8 mouse cellular contexts compared by ENCODE assay signal in genomic region chr11:87462461-87463242, GRCm38 (mm10). TPM values are rescaled to one million over a fixed set of nuclear protein-coding genes. Genes with fewer than 3 reads are reported as not detected.
A peak's percentile ranks its signal among the peaks of the same experiment; 100 is the strongest.
DNase-seq lines count a peak whose midpoint lies in the region; ATAC-seq lines count a peak whose summit lies in the region.

No protein-coding gene starts in this region.

- H3K27ac ChIP-seq in embryonic facial prominence, embryonic 10.5 days (replicated peaks), result no peak overlapping the region
- peak overlapping the region; percentile 80 for H3K27ac ChIP-seq in heart, embryonic 16.5 days (ENCODE audit: low read length)
- peak overlapping the region; percentile 80 for H3K27ac ChIP-seq in stomach, embryonic 15.5 days

- H3K27me3 ChIP-seq in embryonic facial prominence, embryonic 10.5 days (replicated peaks; ENCODE audit: low read depth, poor library complexity, severe bottlenecking), result peaks cover 3% of the 10 kb centered on the region; the same call in 1 of the 2 replicates
- H3K27me3 ChIP-seq in heart, embryonic 16.5 days (ENCODE audit: control insufficient read depth, insufficient read depth, low read length), result no peaks in the 10 kb centered on the region
- no peaks in the 10 kb centered on the region for H3K27me3 ChIP-seq in stomach, embryonic 15.5 days (replicated peaks)

- ATAC-seq in cerebellum, adult (ENCODE audit: insufficient number of reproducible peaks, low FRiP score, low TSS enrichment), result peak; percentile 31; the same call in 1 of the 2 replicates
- no peak; the same call in 1 of the 2 replicates for ATAC-seq in heart, embryonic 16.5 days (replicated peaks; ENCODE audit: extremely low read depth, insufficient read depth, low FRiP score)
- peak; percentile 69 for ATAC-seq in megakaryocyte progenitor cell, adult 5-6 weeks (replicated peaks; ENCODE audit: poor library complexity)
- peak; percentile 85 for ATAC-seq in stomach, embryonic 15.5 days (ENCODE audit: insufficient read depth, low FRiP score, low read depth)

- peaks cover 3% of the 10 kb centered on the region for H3K4me1 ChIP-seq in embryonic facial prominence, embryonic 10.5 days
- peaks cover 4% of the 10 kb centered on the region for H3K4me1 ChIP-seq in heart, embryonic 16.5 days (ENCODE audit: control insufficient read depth, insufficient read depth, low read length)
- peaks cover 4% of the 10 kb centered on the region; the same call in 1 of the 2 replicates for H3K4me1 ChIP-seq in stomach, embryonic 15.5 days

- H3K36me3 ChIP-seq in embryonic facial prominence, embryonic 10.5 days (replicated peaks), result no peaks in the 10 kb centered on the region
- no peaks in the 10 kb centered on the region for H3K36me3 ChIP-seq in heart, embryonic 16.5 days (ENCODE audit: control insufficient read depth, insufficient read depth)
- H3K36me3 ChIP-seq in stomach, embryonic 15.5 days, result no peaks in the 10 kb centered on the region

- WGBS in embryonic facial prominence, embryonic 10.5 days, result 8% methylated on average over 9 of the region's 9 CpGs
- WGBS in heart, embryonic 16.5 days, result 9% methylated on average over 9 of the region's 9 CpGs
- 7% methylated on average over 9 of the region's 9 CpGs for WGBS in stomach, embryonic 15.5 days

- H3K9ac ChIP-seq in heart, embryonic 16.5 days (ENCODE audit: low read length), result peak overlapping the region; percentile 34; the same call in 1 of the 2 replicates
- H3K9ac ChIP-seq in stomach, embryonic 15.5 days, result no peak overlapping the region

- DNase-seq in cerebellum, postnatal 4 days (ENCODE audit: low spot score in 2 of 2), result no peak
- peak; percentile 55 to 61 for DNase-seq in CD8-positive naive resting alpha-beta T cell, adult 2 months (ENCODE audit: low read depth in 2 of 2, low spot score in 2 of 2)
- DNase-seq in embryonic facial prominence, embryonic 10.5 days (ENCODE audit: low spot score), result peak; percentile 56
- peak; percentile 76 for DNase-seq in layer of hippocampus, adult 9-11 months

- no peak overlapping the region for H3K4me2 ChIP-seq in heart, embryonic 16.5 days (ENCODE audit: low read depth, low read length)
- no peak overlapping the region for H3K4me2 ChIP-seq in stomach, embryonic 15.5 days

- H3K9me3 ChIP-seq in embryonic facial prominence, embryonic 10.5 days, result no peaks in the 10 kb centered on the region
- no peaks in the 10 kb centered on the region for H3K9me3 ChIP-seq in heart, embryonic 16.5 days (replicated peaks; ENCODE audit: control insufficient read depth, low read length)
- no peaks in the 10 kb centered on the region for H3K9me3 ChIP-seq in stomach, embryonic 15.5 days

- H3K4me3 ChIP-seq in embryonic facial prominence, embryonic 10.5 days, result no peak overlapping the region
- no peak overlapping the region for H3K4me3 ChIP-seq in heart, embryonic 16.5 days (ENCODE audit: low read length)
- H3K4me3 ChIP-seq in stomach, embryonic 15.5 days (replicated peaks), result no peak overlapping the region

RNA-seq across cellular contexts. Expression of gene Tex14, which starts 57.8 kb away (rescaled TPM):
- 0.50 TPM in 1 of 2 replicates, not detected in the other for polyA plus RNA-seq in embryonic facial prominence, embryonic 10.5 days (2016; fragmentation: Nextera tagmentation; extraction: Ambion mirVana)
- polyA plus RNA-seq in heart, embryonic 16.5 days (2015; fragmentation: Nextera tagmentation; extraction: Ambion mirVana), result 0.06 and 0.42 TPM in 2 replicates
- total RNA-seq in megakaryocyte progenitor cell, adult 5-6 weeks (2015), result 0.07 and 2.4 TPM in 2 replicates
- 0.27 and 0.29 TPM in 2 replicates for total RNA-seq in megakaryocyte progenitor cell, adult 5-6 weeks (2017)
- polyA plus RNA-seq in stomach, embryonic 15.5 days (2015; fragmentation: Nextera tagmentation; extraction: Ambion mirVana), result 0.46 and 0.59 TPM in 2 replicates

RNA-seq across cellular contexts. Expression of gene Rad51c, which starts 57.9 kb away (rescaled TPM):
- 11.5 and 11.9 TPM in 2 replicates for polyA plus RNA-seq in embryonic facial prominence, embryonic 10.5 days (2016; fragmentation: Nextera tagmentation; extraction: Ambion mirVana)
- polyA plus RNA-seq in heart, embryonic 16.5 days (2015; fragmentation: Nextera tagmentation; extraction: Ambion mirVana), result 9.2 and 10.1 TPM in 2 replicates
- 2.5 and 4.9 TPM in 2 replicates for total RNA-seq in megakaryocyte progenitor cell, adult 5-6 weeks (2015)
- total RNA-seq in megakaryocyte progenitor cell, adult 5-6 weeks (2017), result 5.4 and 8.0 TPM in 2 replicates
- 6.3 and 6.5 TPM in 2 replicates for polyA plus RNA-seq in stomach, embryonic 15.5 days (2015; fragmentation: Nextera tagmentation; extraction: Ambion mirVana)

Comparison
In these comparisons a context has a peak if more than half of its experiments do, and no peak if none do; other contexts are left out.
1. DNase-seq: peak in CD8-positive naive resting alpha-beta T cell, adult 2 months (2 of 2), embryonic facial prominence, embryonic 10.5 days (single experiment) and layer of hippocampus, adult 9-11 months (single experiment); none in cerebellum, postnatal 4 days (0 of 2).